Mouse (Mus musculus) cerebellum, adult 2 months (tissue): Measurements from ENCODE around the gene Mars.

Source experiments
- CTCF ChIP-seq: fragments of 200-500 bp; IDR thresholded peaks from 2 replicates; pipeline ENCODE4 v1.5.1; 2011; ENCODE audit warnings: low read depth, mild to moderate bottlenecking, control low read depth, low read length, moderate library complexity, borderline replicate concordance; ENCODE audit not compliant: insufficient read depth
- POLR2A ChIP-seq: fragments of 200-500 bp; IDR thresholded peaks from 2 replicates; pipeline ENCODE4 v1.6.1; 2011; ENCODE audit warnings: low read length, control low read depth, borderline replicate concordance; ENCODE audit not compliant: insufficient read depth

DNA sequence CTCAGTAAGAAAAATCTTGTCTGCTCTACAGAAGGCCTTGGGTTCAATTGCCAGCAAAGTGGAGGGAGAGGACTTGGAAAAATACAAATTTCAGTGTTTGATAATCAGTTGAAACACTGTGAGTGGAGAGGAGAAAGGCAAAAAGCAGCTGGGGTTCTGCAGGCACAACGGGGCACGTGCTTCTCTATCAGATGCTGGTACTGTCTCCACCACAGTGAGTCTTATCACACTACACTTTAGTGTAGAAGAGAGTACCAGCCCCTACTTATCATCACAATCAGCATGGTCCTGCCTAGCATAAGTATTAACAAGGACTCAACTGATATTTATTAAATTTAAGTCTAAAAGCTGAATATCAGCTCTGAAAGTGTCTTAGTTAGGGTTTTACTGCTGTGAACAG lies 5.7 kb upstream of the Mars start:
- TF ChIP-seq CTCF (no peak), POLR2A (no peak)
